Mouse (Mus musculus) embryo, embryonic 11.5 days (tissue): ENCODE results near the gene Tmem132a.

Experiments
- DNase-seq: peaks from one replicate; pipeline ENCODE4 v3.0.0-alpha.2; 2012; ENCODE audit warnings: low read depth, low spot score

Tmem132a gene

GRCm38 (mm10) chr19:10869886-10870527 lies at the start of gene Tmem132a:
Gene Tmem132a, minus strand, starts transcription at chr19:10869940.
- no peak for DNase-seq

GRCm38 (mm10) chr19:10918321-10918991 lies 48.7 kb upstream of the Tmem132a start:
- no peak for DNase-seq

GRCm38 (mm10) chr19:10916506-10916905 lies 46.8 kb upstream of the Tmem132a start:
- DNase-seq: no peak

DNA sequence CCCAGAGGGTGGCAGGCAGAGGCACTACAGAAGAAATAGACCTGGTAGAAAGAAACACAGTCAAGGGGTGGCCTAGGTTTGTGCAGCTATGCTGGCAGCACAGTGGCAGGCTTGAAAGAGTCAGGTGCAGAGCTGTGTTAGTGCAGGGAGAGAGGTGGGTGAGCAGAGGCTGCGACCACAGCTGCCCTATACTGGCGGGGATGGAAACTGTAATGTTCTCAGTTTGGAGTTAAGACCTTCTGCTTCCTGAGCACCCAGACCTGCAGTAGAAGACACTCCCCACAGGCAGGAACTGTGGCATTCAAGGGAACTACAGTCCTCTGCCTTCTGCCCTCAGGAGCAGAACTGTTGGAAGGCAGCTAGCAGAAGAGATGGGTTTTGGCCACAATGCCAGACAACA lies 45.1 kb upstream of the Tmem132a start:
- DNase-seq: no peak

DNA sequence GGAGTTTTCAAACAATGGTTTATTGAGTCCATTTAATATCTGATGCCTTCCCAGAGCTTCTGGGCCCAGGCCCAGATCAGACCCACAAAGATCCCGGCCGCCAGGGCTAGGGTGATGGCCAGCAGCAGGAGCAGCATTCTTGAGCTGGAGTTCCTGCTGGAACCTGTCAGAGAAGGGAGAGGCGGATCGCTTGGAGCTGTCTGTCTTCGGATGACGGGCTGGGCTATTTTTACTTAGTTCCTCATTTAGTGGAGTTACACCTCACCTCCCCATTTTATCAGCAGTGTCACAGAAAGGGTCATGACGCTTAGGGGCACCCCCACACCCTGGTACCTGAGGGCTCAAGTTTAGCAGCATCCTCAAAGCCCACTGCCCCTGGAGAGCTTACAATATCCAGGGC lies 44.6 kb upstream of the Tmem132a start:
- no peak for DNase-seq

DNA sequence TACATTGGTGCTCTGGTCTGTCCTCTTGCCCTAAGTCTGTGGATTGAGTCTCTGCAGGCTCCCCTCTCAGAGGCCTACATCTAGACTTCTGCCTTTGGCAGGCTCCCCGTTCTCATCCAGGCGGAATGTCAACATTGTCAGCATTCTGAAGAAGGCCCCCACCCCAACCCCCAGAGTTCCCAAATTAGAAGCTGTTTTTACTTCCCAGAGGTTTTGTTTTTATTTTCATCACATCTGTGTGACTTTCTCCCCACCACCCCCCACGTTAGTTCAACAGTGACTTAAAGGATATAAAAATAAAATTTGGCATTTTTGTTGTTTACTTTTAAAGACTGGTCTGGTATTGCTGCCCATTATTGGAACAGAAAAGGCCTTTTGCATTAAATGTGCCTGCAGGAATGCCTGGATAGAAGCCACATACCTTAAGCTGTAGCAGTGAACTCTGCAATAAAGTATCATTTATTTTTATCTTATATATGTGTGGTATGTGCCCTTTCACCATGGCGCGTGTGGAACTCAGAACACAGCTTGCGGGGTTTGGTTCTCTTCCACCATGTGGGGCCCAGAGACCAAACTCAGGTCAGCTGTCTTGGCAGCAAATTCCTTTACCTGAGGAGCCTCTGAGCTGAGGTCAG lies 39.5 kb upstream of the Tmem132a start:
- DNase-seq: no peak

DNA sequence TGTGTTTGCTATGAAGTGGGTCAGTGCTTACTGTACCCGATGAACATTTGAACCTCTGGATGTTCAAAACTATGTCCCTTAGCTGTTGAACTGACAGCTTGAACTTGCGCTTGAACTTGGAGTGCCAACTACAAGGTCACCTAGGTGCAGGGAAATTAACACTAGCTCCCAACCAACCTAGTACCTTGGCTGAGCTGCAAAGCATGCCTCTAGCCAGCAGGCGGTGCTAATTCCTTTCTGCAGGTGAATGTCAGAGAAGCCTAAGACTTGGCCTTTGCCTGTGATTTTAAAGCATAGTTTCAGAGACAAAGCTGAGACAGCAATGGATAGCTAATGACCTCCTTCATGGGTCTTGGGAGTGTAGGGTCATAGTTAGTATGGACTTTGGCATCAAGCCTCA lies 38.2 kb upstream of the Tmem132a start:
- no peak for DNase-seq

GRCm38 (mm10) chr19:10905728-10906000 lies 35.9 kb upstream of the Tmem132a start:
- DNase-seq: no peak

- no peak for DNase-seq
Measured at GRCm38 (mm10) chr19:10904927-10905727, 35.4 kb upstream of the Tmem132a start.

- no peak for DNase-seq
Measured at GRCm38 (mm10) chr19:10904512-10904911, 34.8 kb upstream of the Tmem132a start.

DNA sequence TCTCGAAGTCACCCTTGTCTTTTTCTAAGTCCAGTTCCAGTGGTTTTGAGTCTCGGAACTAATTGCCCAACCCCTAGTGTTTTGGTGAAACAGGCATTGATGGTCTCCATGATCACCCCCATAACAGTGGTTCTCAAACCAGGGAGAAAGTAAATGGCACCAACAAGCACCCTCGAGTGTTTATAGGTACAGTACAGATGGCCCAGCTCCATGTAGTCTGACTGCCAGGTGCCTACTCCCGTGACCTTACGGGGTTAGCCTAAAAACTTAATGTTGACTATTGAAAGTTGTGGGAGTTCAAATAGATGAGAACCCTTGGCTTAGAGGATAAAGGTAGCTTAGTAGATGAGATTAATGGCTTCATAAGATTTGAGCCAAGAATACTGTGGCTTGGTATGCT lies 31.3 kb upstream of the Tmem132a start:
- no peak for DNase-seq

- no peak for DNase-seq
Measured at GRCm38 (mm10) chr19:10900315-10900714, 30.6 kb upstream of the Tmem132a start.

DNA sequence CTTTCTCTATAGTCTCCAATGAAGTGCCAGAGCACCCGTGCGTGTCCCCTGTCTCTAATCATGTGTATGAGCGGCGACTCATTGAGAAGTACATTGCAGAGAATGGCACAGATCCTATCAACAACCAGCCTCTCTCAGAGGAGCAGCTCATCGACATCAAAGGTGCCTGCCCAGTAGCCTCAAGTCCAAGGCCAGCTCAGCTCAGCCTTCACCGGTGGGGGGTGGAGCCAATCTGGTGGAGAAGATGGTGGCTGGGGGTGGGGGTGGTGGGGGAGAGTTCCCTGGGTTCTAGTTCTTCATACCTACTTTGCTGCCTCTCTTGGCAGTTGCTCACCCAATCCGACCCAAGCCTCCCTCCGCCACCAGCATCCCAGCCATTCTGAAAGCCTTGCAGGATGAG lies 27.8 kb upstream of the Tmem132a start:
- no peak for DNase-seq

GRCm38 (mm10) chr19:10896849-10897248 lies 27.1 kb upstream of the Tmem132a start:
- DNase-seq: no peak

GRCm38 (mm10) chr19:10895708-10896107 lies 26.0 kb upstream of the Tmem132a start:
- DNase-seq: no peak

GRCm38 (mm10) chr19:10895016-10895528 lies 25.3 kb upstream of the Tmem132a start, which contains the start of gene Prpf19:
Gene Prpf19, plus strand, starts transcription at chr19:10895231.
- peak; percentile 94 for DNase-seq

DNA sequence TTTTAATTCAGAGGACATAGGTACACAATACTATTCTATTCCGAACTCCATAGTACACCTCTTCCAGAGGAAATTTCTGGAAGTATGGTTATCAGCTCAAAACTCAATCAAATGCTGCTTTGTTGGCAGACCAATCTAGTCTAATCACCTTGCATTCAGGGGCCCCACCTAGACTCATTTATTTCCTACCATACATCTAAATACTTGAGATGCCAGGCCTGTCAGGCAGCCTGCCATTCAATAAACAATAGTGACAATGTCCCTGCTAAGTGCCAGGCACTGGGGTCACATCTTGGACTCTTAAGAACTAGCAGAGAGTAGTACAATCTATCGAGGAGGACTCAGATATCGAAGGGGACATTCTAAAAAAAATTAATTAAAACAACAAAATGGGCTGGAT lies 22.5 kb upstream of the Tmem132a start:
- DNase-seq: no peak

DNA sequence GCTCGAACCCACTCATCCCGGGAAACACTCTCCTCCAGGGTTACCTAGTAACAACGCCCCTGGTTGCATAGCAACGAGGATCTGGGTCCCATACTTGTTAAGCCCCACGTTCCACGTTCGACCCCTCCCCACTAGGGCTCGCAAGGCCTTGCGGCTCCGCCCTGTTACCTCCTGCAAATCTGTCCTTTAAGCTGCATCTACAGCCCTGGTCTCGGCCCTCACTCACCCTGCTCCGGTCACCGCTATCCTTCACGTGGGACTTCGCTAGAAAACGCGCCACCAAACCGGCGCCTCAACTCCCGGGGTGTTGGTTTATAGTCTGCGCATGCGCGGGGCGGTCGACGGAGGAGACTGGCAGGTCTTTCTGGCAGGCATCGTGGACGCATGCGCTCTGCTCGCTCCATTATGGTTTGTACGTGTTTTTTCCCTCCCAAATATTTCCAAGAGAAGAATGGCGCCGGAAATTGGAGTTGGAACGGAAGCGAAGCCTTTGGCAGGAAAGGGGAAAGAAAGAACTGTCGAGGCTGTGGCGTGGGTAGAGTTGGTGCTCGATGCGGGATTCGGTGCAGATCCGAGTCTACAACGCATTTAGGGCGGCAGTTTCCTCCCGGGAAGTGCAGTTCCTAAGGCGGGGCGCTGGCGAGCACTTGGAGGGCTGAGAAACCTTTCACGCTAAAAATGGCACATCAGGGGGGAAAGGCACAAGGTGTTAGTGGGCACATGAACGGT lies 11.8 kb upstream of the Tmem132a start, which contains the start of gene Tmem109:
Gene Tmem109 (minus strand): TSS at position 576 of the 729 bp plus-strand sequence.
- DNase-seq: peak; percentile 95

DNA sequence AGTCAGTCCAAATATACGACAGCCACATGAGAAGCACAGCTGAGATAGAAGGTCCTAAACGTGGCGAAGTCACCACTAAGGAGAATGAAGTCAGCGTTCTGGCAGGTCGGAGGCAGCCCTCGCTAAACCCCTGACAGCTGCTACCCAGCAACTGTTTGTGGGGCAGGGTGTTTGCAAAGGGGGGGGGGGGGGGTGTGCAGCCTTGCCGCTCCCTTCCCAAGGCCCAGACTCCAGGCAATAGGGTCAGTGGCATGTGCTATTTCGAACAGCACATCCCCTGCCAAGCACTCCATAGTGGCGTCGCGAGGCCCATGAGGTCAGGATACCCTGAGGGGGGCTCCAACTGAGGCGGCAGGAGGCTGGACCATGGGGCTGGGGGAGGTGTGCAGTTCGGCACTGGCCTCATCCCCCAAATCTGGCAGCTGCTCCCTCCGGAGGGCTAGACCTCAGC lies 11.3 kb upstream of the Tmem132a start:
- no peak for DNase-seq

DNA sequence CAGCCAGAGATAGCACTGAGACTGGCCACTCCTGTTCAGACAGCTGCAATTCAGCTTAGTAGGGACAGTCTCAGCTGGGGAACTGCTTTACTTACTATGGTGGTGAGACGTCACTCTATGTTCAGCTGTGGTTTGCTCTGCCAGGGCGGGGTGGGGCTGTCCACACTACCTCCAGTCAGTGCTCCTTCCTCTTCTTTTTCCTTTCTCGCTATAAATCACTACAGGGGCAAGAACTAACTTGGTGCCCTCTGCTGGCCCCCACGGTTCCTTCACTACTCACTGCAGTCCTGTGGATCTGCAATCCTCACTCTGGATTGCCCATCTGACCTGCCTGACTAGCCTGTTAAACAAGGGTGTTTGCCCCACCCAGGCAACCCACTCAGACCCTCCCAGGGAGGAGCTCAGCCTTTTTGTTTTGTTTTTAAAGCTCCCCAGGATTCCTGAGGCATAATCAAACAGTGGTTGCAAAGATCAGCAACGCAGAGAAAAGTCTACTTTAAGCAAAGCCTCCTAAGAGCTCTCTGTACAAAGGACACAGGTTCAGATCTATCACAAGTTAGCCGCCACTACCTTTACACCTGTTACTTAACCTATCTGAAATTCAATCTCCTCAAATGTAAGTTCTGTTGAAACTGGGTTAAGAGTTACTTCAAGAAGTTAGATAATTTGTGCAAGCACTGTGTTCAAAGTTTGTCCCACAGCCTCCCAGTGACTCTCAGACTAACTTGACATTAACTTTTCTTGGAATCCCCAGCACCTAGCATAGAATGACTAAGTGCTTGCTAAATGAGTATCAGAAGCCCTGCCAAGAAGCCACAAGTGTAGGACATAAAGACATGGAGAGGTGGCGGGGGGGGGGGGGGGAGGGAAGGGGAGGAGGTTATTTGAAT lies 10.6 kb upstream of the Tmem132a start:
- no peak for DNase-seq
